Mouse (Mus musculus): Measurements from ENCODE around the gene Gm9913. TPM values are rescaled to one million over a fixed set of nuclear protein-coding genes. Genes with fewer than 3 reads are reported as not detected.

The Gm9913 gene
- 0.13 and 0.29 TPM in 2 replicates for polyA plus RNA-seq (2014; fragmentation: Nextera tagmentation; extraction: Ambion mirVana)

- peak within 1 kb of the TSS; percentile 70 for H3K4me3 ChIP-seq (ENCODE audit: low read depth, low read length)
- H3K4me1 ChIP-seq (ENCODE audit: control insufficient read depth, insufficient read depth, low read length), result 0 out of 2 replicates have a peak, but pooled peaks cover 3% of the 10 kb centered on the region
- under 1% methylated on average over 30 of the region's 45 CpGs for WGBS
- peak within 1 kb of the TSS; percentile 76 for H3K27ac ChIP-seq (replicated peaks; ENCODE audit: low read depth, low read length)
- no peaks in the 10 kb centered on the region for H3K9me3 ChIP-seq (replicated peaks; ENCODE audit: control insufficient read depth, low read length)
- H3K4me2 ChIP-seq (ENCODE audit: low read depth, low read length), result peak within 1 kb of the TSS; percentile 95
- peak; percentile 2; the same call in 1 of the 2 replicates for ATAC-seq (replicated peaks; ENCODE audit: insufficient number of reproducible peaks, low FRiP score, low TSS enrichment, low read depth)
- H3K9ac ChIP-seq (replicated peaks; ENCODE audit: low read length), result peak within 1 kb of the TSS; percentile 85
- no peaks in the 10 kb centered on the region for H3K27me3 ChIP-seq (ENCODE audit: control insufficient read depth, insufficient read depth, low read length)
- no peaks in the 10 kb centered on the region for H3K36me3 ChIP-seq (replicated peaks; ENCODE audit: control insufficient read depth, insufficient read depth, low read depth, low read length)
- peak; percentile 68 for DNase-seq (ENCODE audit: low spot score)
Measured at GRCm38 (mm10) chr2:125505006-125505745, at the start of gene Gm9913. Gene Gm9913, plus strand, starts transcription at chr2:125505089.

- no peak overlapping the region for H3K27ac ChIP-seq (replicated peaks; ENCODE audit: low read depth, low read length)
- 81% methylated on average over 15 of the region's 15 CpGs for WGBS
Measured at GRCm38 (mm10) chr2:125456059-125456789, 48.7 kb upstream of the Gm9913 start.

GRCm38 (mm10) chr2:125459087-125459486 lies 45.8 kb upstream of the Gm9913 start:
- no peak overlapping the region for H3K9ac ChIP-seq (replicated peaks; ENCODE audit: low read length)
- H3K27me3 ChIP-seq (ENCODE audit: control insufficient read depth, insufficient read depth, low read length), result no peaks in the 10 kb centered on the region
- H3K4me3 ChIP-seq (ENCODE audit: low read depth, low read length), result no peak overlapping the region
- WGBS, result 85% methylated on average over 3 of the region's 3 CpGs
- H3K4me2 ChIP-seq (ENCODE audit: low read depth, low read length), result no peak overlapping the region
- H3K4me1 ChIP-seq (ENCODE audit: control insufficient read depth, insufficient read depth, low read length), result no peaks in the 10 kb centered on the region
- DNase-seq (ENCODE audit: low spot score) (no peak), ATAC-seq (replicated peaks; ENCODE audit: insufficient number of reproducible peaks, low FRiP score, low TSS enrichment, low read depth) (no peak)
- H3K9me3 ChIP-seq (replicated peaks; ENCODE audit: control insufficient read depth, low read length), result no peaks in the 10 kb centered on the region
- H3K27ac ChIP-seq (replicated peaks; ENCODE audit: low read depth, low read length), result no peak overlapping the region
- no peaks in the 10 kb centered on the region for H3K36me3 ChIP-seq (replicated peaks; ENCODE audit: control insufficient read depth, insufficient read depth, low read depth, low read length)

More at GRCm38 (mm10) chr2:125456059-125456789, 48.7 kb upstream of the Gm9913 start:
- H3K9ac ChIP-seq (replicated peaks; ENCODE audit: low read length), result no peak overlapping the region
- H3K27me3 ChIP-seq (ENCODE audit: control insufficient read depth, insufficient read depth, low read length), result no peaks in the 10 kb centered on the region
- DNase-seq (ENCODE audit: low spot score) (no peak), ATAC-seq (replicated peaks; ENCODE audit: insufficient number of reproducible peaks, low FRiP score, low TSS enrichment, low read depth) (no peak)
- no peaks in the 10 kb centered on the region for H3K36me3 ChIP-seq (replicated peaks; ENCODE audit: control insufficient read depth, insufficient read depth, low read depth, low read length)
- H3K4me2 ChIP-seq (ENCODE audit: low read depth, low read length), result no peak overlapping the region
- H3K9me3 ChIP-seq (replicated peaks; ENCODE audit: control insufficient read depth, low read length), result no peaks in the 10 kb centered on the region
- H3K4me3 ChIP-seq (ENCODE audit: low read depth, low read length), result no peak overlapping the region
- no peaks in the 10 kb centered on the region for H3K4me1 ChIP-seq (ENCODE audit: control insufficient read depth, insufficient read depth, low read length)

GRCm38 (mm10) chr2:125464036-125464435 lies 40.9 kb upstream of the Gm9913 start:
- ATAC-seq (replicated peaks; ENCODE audit: insufficient number of reproducible peaks, low FRiP score, low TSS enrichment, low read depth) (no peak), DNase-seq (ENCODE audit: low spot score) (no peak)
- Histone ChIP-seq H3K4me1 (ENCODE audit: control insufficient read depth, insufficient read depth, low read length) (no peaks in the 10 kb centered on the region), H3K36me3 (replicated peaks; ENCODE audit: control insufficient read depth, insufficient read depth, low read depth, low read length) (no peaks in the 10 kb centered on the region; the same call in 1 of the 2 replicates), H3K27me3 (ENCODE audit: control insufficient read depth, insufficient read depth, low read length) (no peaks in the 10 kb centered on the region), H3K27ac (replicated peaks; ENCODE audit: low read depth, low read length) (no peak overlapping the region), H3K4me2 (ENCODE audit: low read depth, low read length) (no peak overlapping the region), H3K4me3 (ENCODE audit: low read depth, low read length) (no peak overlapping the region), H3K9ac (replicated peaks; ENCODE audit: low read length) (no peak overlapping the region), H3K9me3 (replicated peaks; ENCODE audit: control insufficient read depth, low read length) (no peaks in the 10 kb centered on the region)
- WGBS, result 81% methylated on average over 6 of the region's 6 CpGs

GRCm38 (mm10) chr2:125470553-125471295 lies 34.2 kb upstream of the Gm9913 start:
- no peak overlapping the region for H3K27ac ChIP-seq (replicated peaks; ENCODE audit: low read depth, low read length)
- no peaks in the 10 kb centered on the region for H3K27me3 ChIP-seq (ENCODE audit: control insufficient read depth, insufficient read depth, low read length)
- H3K4me2 ChIP-seq (ENCODE audit: low read depth, low read length), result no peak overlapping the region
- 59% methylated on average over 8 of the region's 8 CpGs for WGBS
- DNase-seq (ENCODE audit: low spot score), result peak; percentile 53
- H3K4me3 ChIP-seq (ENCODE audit: low read depth, low read length), result no peak overlapping the region
- H3K4me1 ChIP-seq (ENCODE audit: control insufficient read depth, insufficient read depth, low read length), result no peaks in the 10 kb centered on the region
- ATAC-seq (replicated peaks; ENCODE audit: insufficient number of reproducible peaks, low FRiP score, low TSS enrichment, low read depth), result no peak
- no peak overlapping the region for H3K9ac ChIP-seq (replicated peaks; ENCODE audit: low read length)
- H3K9me3 ChIP-seq (replicated peaks; ENCODE audit: control insufficient read depth, low read length), result no peaks in the 10 kb centered on the region
- no peaks in the 10 kb centered on the region; the same call in 1 of the 2 replicates for H3K36me3 ChIP-seq (replicated peaks; ENCODE audit: control insufficient read depth, insufficient read depth, low read depth, low read length)

GRCm38 (mm10) chr2:125471721-125472120 lies 33.2 kb upstream of the Gm9913 start:
- WGBS, result 87% methylated on average over 4 of the region's 4 CpGs

GRCm38 (mm10) chr2:125473228-125473627 lies 31.7 kb upstream of the Gm9913 start:
- Histone ChIP-seq H3K36me3 (replicated peaks; ENCODE audit: control insufficient read depth, insufficient read depth, low read depth, low read length) (no peaks in the 10 kb centered on the region), H3K9ac (replicated peaks; ENCODE audit: low read length) (no peak overlapping the region), H3K27ac (replicated peaks; ENCODE audit: low read depth, low read length) (no peak overlapping the region), H3K27me3 (ENCODE audit: control insufficient read depth, insufficient read depth, low read length) (no peaks in the 10 kb centered on the region), H3K4me3 (ENCODE audit: low read depth, low read length) (no peak overlapping the region), H3K9me3 (replicated peaks; ENCODE audit: control insufficient read depth, low read length) (no peaks in the 10 kb centered on the region), H3K4me2 (ENCODE audit: low read depth, low read length) (no peak overlapping the region), H3K4me1 (ENCODE audit: control insufficient read depth, insufficient read depth, low read length) (no peaks in the 10 kb centered on the region)
- ATAC-seq (replicated peaks; ENCODE audit: insufficient number of reproducible peaks, low FRiP score, low TSS enrichment, low read depth) (no peak), DNase-seq (ENCODE audit: low spot score) (no peak)
- 86% methylated on average over 2 of the region's 2 CpGs for WGBS

More at GRCm38 (mm10) chr2:125471721-125472120, 33.2 kb upstream of the Gm9913 start:
- no peaks in the 10 kb centered on the region for H3K36me3 ChIP-seq (replicated peaks; ENCODE audit: control insufficient read depth, insufficient read depth, low read depth, low read length)
- H3K9me3 ChIP-seq (replicated peaks; ENCODE audit: control insufficient read depth, low read length), result no peaks in the 10 kb centered on the region
- H3K9ac ChIP-seq (replicated peaks; ENCODE audit: low read length), result no peak overlapping the region
- no peak overlapping the region for H3K4me3 ChIP-seq (ENCODE audit: low read depth, low read length)
- no peak overlapping the region for H3K4me2 ChIP-seq (ENCODE audit: low read depth, low read length)
- no peaks in the 10 kb centered on the region for H3K4me1 ChIP-seq (ENCODE audit: control insufficient read depth, insufficient read depth, low read length)
- DNase-seq (ENCODE audit: low spot score) (no peak), ATAC-seq (replicated peaks; ENCODE audit: insufficient number of reproducible peaks, low FRiP score, low TSS enrichment, low read depth) (no peak)
- no peaks in the 10 kb centered on the region for H3K27me3 ChIP-seq (ENCODE audit: control insufficient read depth, insufficient read depth, low read length)
- H3K27ac ChIP-seq (replicated peaks; ENCODE audit: low read depth, low read length), result no peak overlapping the region
